Mouse (Mus musculus): ENCODE data around the gene Mllt3. TPM values are rescaled to one million over a fixed set of nuclear protein-coding genes. Genes with fewer than 3 reads are reported as not detected.

Mllt3 gene
- polyA plus RNA-seq, 1 experiment from 2014 or later: 72.4 TPM

DNA sequence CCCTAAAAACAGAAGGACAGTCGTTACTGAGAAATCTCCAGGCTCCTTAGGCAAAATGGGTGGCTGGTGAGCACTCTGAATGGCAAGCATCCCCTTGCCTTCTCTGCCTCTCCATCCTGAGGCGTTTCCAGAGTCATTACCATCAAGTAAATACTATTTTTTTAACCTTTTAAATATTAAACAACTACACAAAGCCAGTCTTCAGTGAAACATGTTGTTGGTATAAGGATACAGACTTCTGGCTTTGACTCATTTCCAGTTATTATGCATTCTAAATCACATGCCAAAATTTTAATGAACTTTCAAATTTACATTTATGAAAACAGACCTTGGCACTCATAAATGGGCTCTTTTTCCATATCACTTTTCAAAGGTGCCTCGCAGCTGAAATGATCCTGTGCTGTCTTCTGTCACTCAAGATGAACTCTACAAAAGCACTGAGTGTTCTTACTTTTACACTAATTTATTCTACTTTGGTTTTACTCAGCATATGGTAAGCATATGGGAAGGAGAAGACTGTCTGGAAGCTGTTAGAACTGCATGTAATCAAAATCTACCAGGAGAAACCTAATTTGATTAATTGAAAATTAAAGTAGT, 104.5 kb downstream of the Mllt3 start:
- H3K4me3 ChIP-seq (ENCODE audit: low read depth, low read length): no peak overlapping the region
- no peaks in the 10 kb centered on the region for H3K9me3 ChIP-seq (ENCODE audit: control insufficient read depth, low read length)
- no peak overlapping the region for H3K4me2 ChIP-seq (ENCODE audit: low read depth)
- no peaks in the 10 kb centered on the region for H3K27me3 ChIP-seq (ENCODE audit: control insufficient read depth, insufficient read depth, low read length)
- H3K4me1 ChIP-seq (ENCODE audit: control insufficient read depth, insufficient read depth, low read length): no peaks in the 10 kb centered on the region
- ATAC-seq (ENCODE audit: insufficient read depth, low FRiP score, low TSS enrichment) (no peak), DNase-seq (ENCODE audit: low spot score) (no peak)
- no peak overlapping the region for H3K9ac ChIP-seq (ENCODE audit: low read length)
- no peaks in the 10 kb centered on the region for H3K36me3 ChIP-seq (ENCODE audit: control insufficient read depth, insufficient read depth, low read length)
- no peak overlapping the region for H3K27ac ChIP-seq (ENCODE audit: low read depth, low read length)
- 68% methylated on average over 3 of the region's 3 CpGs for WGBS

DNA sequence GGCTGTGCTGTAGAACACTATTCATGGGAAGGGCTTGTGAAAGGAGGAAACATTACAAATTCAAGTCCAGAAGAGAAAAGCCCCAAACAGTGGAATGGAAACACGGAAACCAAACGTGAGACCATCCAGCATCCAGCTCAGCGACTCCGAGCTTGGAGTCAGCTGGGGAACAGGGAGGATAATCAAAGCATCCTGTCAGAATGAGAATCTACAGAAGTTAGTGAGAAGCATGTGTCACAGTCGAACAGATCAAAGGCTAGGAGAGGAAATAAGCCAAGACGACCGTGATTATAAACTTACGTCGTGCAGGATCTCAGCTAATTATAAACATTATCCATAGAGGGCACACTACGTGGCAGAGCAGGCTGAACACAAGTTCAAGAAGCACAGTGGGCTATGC, 105.8 kb downstream of the Mllt3 start:
- no peak for DNase-seq (ENCODE audit: low spot score)
- Histone ChIP-seq H3K4me2 (ENCODE audit: low read depth) (no peak overlapping the region), H3K9me3 (ENCODE audit: control insufficient read depth, low read length) (no peaks in the 10 kb centered on the region), H3K27ac (ENCODE audit: low read depth, low read length) (no peak overlapping the region), H3K4me3 (ENCODE audit: low read depth, low read length) (no peak overlapping the region), H3K9ac (ENCODE audit: low read length) (no peak overlapping the region), H3K4me1 (ENCODE audit: control insufficient read depth, insufficient read depth, low read length) (no peaks in the 10 kb centered on the region), H3K36me3 (ENCODE audit: control insufficient read depth, insufficient read depth, low read length) (no peaks in the 10 kb centered on the region), H3K27me3 (ENCODE audit: control insufficient read depth, insufficient read depth, low read length) (no peaks in the 10 kb centered on the region)
- 82% methylated on average over 10 of the region's 10 CpGs for WGBS
- no peak for ATAC-seq (ENCODE audit: insufficient read depth, low FRiP score, low TSS enrichment)

DNA sequence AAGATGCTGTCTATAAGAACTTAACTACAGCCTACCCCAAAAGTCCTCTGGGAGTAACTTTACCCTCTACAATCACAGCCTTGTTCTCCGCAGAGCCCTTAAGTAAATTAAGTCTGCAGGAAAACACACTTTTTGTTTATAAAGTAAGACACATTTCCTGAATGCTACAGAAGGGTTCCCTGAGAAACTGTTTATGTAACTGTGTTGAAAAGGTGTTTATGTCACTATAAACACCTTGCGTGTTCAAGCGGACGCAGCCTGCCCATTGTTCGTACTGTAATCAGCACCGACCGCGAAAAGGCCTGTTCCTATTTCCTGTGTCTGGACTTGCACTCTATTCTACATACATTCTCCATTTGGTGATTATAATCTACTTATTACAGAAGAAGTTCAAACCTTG, 112.5 kb downstream of the Mllt3 start:
- Histone ChIP-seq H3K27me3 (ENCODE audit: control insufficient read depth, insufficient read depth, low read length) (no peaks in the 10 kb centered on the region), H3K9ac (ENCODE audit: low read length) (no peak overlapping the region), H3K4me2 (ENCODE audit: low read depth) (no peak overlapping the region), H3K4me3 (ENCODE audit: low read depth, low read length) (no peak overlapping the region), H3K36me3 (ENCODE audit: control insufficient read depth, insufficient read depth, low read length) (no peaks in the 10 kb centered on the region), H3K27ac (ENCODE audit: low read depth, low read length) (no peak overlapping the region), H3K9me3 (ENCODE audit: control insufficient read depth, low read length) (no peaks in the 10 kb centered on the region), H3K4me1 (ENCODE audit: control insufficient read depth, insufficient read depth, low read length) (no peaks in the 10 kb centered on the region)
- ATAC-seq (ENCODE audit: insufficient read depth, low FRiP score, low TSS enrichment) (no peak), DNase-seq (ENCODE audit: low spot score) (no peak)
- WGBS: 83% methylated on average over 8 of the region's 8 CpGs

DNA sequence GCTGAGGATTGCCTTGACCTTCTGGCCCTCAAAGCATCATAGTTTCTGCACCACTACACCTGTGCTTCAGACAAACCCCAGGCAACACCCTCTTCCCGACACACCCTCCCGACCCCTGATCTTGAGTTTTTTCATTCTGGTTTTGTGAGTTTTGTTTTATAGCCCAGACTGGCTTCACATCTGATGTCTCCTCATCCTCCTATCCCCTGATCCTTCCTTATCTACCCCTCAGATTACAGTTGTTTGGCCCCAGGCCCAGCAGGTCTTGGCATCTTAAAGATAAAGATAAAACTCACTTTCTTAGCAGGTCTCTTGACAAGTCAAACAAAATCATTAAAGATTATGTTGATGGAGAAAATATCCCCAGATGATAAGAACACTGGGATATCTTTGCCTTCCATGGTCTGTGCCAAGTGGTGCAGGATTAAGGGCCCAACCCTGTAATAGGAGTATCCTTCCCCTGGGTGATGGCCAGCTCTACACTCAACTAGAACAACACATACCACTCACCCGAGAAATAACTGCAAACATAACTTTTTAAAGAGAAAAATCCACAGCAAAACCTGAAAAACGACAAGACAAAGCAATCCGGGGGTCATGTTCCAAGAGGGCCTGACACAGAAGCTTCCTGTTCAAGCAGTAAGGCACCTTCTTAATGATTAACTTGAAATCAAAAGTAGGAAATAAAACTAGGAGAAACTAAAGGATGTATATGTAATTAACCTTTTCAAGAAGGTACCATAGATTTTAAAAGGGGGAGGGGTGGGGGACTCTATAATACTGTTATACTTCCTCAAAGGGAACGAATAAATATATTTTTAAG, 121.8 kb downstream of the Mllt3 start:
- Histone ChIP-seq H3K27me3 (ENCODE audit: control insufficient read depth, insufficient read depth, low read length) (no peaks in the 10 kb centered on the region), H3K9me3 (ENCODE audit: control insufficient read depth, low read length) (no peaks in the 10 kb centered on the region), H3K4me2 (ENCODE audit: low read depth) (no peak overlapping the region), H3K4me1 (ENCODE audit: control insufficient read depth, insufficient read depth, low read length) (peaks cover 7% of the 10 kb centered on the region), H3K36me3 (ENCODE audit: control insufficient read depth, insufficient read depth, low read length) (no peaks in the 10 kb centered on the region), H3K4me3 (ENCODE audit: low read depth, low read length) (no peak overlapping the region), H3K9ac (ENCODE audit: low read length) (no peak overlapping the region), H3K27ac (ENCODE audit: low read depth, low read length) (no peak overlapping the region)
- DNase-seq (ENCODE audit: low spot score) (no peak), ATAC-seq (ENCODE audit: insufficient read depth, low FRiP score, low TSS enrichment) (no peak)
- WGBS: 72% methylated on average over 6 of the region's 6 CpGs

DNA sequence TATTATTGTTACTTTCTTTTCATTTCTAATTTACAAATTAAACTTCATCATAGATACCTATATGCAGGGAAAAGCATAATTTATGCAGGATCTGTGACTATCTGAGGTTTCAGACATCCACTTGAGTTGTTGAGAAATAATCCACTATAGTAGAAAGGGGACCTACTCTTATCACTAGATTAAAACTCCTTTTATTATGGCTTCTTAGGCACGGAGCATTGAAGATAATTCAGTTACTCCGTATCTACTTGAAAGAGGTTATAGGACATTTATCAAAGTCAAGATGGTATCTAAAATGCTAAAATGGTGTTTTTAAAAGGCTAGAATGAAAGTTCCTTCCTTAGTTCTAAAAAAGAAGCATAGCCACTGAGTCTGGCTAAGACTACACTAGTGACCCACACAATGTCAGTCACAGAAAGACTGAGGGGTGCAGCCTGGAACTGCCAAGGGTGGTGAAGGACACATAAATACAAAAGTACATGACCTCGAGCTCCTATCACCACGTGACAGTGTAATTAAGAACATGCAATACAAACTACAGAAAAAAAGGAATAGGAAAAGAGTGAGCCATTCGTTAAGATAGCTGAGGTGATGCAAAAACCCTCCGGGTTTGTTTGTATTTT, 127.9 kb downstream of the Mllt3 start:
- no peak overlapping the region for H3K9ac ChIP-seq (ENCODE audit: low read length)
- H3K27ac ChIP-seq (ENCODE audit: low read depth, low read length): no peak overlapping the region
- H3K27me3 ChIP-seq (ENCODE audit: control insufficient read depth, insufficient read depth, low read length): no peaks in the 10 kb centered on the region
- DNase-seq (ENCODE audit: low spot score): no peak
- no peaks in the 10 kb centered on the region for H3K4me1 ChIP-seq (ENCODE audit: control insufficient read depth, insufficient read depth, low read length)
- no peaks in the 10 kb centered on the region for H3K9me3 ChIP-seq (ENCODE audit: control insufficient read depth, low read length)
- WGBS: 86% methylated on average over 6 of the region's 6 CpGs
- no peak overlapping the region for H3K4me3 ChIP-seq (ENCODE audit: low read depth, low read length)
- no peak for ATAC-seq (ENCODE audit: insufficient read depth, low FRiP score, low TSS enrichment)
- no peak overlapping the region for H3K4me2 ChIP-seq (ENCODE audit: low read depth)
- no peaks in the 10 kb centered on the region for H3K36me3 ChIP-seq (ENCODE audit: control insufficient read depth, insufficient read depth, low read length)

DNA sequence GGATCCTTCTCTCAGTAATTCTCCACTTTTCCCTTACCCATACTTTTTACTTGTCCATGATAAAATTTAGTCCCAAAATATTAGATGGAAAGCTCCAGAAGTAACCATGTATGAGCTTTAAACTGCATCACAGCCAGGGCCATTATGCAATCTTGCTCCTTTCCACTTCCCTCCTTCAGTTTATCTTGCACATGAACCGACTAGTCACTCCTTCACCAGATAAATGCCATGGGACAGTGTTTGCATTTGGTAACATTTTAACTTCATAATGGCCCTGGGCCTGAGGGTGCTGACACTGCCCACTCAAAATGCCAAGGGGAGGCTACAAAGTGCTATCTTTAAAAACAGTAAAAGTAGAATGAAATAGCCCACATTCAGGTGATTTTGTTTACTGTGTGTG, 128.4 kb downstream of the Mllt3 start:
- H3K36me3 ChIP-seq (ENCODE audit: control insufficient read depth, insufficient read depth, low read length): no peaks in the 10 kb centered on the region
- H3K9me3 ChIP-seq (ENCODE audit: control insufficient read depth, low read length): no peaks in the 10 kb centered on the region
- no peaks in the 10 kb centered on the region for H3K27me3 ChIP-seq (ENCODE audit: control insufficient read depth, insufficient read depth, low read length)
- no peak for ATAC-seq (ENCODE audit: insufficient read depth, low FRiP score, low TSS enrichment)
- no peak for DNase-seq (ENCODE audit: low spot score)
- H3K4me1 ChIP-seq (ENCODE audit: control insufficient read depth, insufficient read depth, low read length): no peaks in the 10 kb centered on the region
- no peak overlapping the region for H3K4me3 ChIP-seq (ENCODE audit: low read depth, low read length)
- no peak overlapping the region for H3K4me2 ChIP-seq (ENCODE audit: low read depth)
- no peak overlapping the region for H3K9ac ChIP-seq (ENCODE audit: low read length)
- H3K27ac ChIP-seq (ENCODE audit: low read depth, low read length): no peak overlapping the region
- WGBS: 79% methylated on average over 1 of the region's 1 CpGs

DNA sequence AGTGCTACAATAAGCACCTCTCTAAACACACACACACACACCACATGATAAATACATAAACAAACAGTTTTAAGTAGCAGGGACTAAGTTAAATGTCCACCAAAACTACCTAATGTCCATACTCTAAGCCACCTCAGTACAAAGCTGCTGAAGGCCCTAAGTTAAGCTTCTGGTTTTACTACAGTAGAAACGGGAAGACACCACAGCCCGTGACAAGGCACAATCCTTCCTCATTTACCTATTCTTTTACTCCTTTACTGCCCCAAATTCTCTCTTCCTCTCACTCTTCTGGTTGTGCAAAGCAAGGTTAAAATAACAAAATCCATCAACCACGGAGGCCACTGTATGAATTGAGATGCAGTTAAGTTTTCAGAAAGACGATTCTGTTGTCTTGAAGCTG, 130.6 kb downstream of the Mllt3 start:
- Histone ChIP-seq H3K27ac (ENCODE audit: low read depth, low read length) (no peak overlapping the region), H3K36me3 (ENCODE audit: control insufficient read depth, insufficient read depth, low read length) (no peaks in the 10 kb centered on the region), H3K4me1 (ENCODE audit: control insufficient read depth, insufficient read depth, low read length) (no peaks in the 10 kb centered on the region), H3K9ac (ENCODE audit: low read length) (no peak overlapping the region), H3K9me3 (ENCODE audit: control insufficient read depth, low read length) (no peaks in the 10 kb centered on the region), H3K4me2 (ENCODE audit: low read depth) (no peak overlapping the region), H3K4me3 (ENCODE audit: low read depth, low read length) (no peak overlapping the region), H3K27me3 (ENCODE audit: control insufficient read depth, insufficient read depth, low read length) (no peaks in the 10 kb centered on the region)
- DNase-seq (ENCODE audit: low spot score) (no peak), ATAC-seq (ENCODE audit: insufficient read depth, low FRiP score, low TSS enrichment) (no peak)
- WGBS: 79% methylated on average over 4 of the region's 4 CpGs

DNA sequence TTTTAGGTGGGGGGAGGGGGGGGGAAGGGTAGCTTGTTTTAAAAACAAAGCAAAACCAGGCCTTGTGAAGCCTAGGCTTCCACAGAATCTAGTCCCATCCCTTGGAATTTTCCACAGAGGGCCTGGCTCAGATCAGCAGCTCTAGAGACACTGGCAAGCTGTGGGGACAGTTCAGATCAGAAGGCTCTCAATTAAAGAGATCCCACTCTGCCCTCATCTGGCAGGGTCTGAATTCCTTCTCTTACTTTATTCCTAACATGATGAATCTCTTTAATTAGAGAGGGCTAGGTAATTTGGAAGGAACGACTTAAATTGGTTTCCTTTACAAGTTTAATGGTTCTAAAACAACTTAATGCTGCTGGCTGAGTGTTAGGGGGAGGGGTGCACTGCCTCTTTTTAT, 132.0 kb downstream of the Mllt3 start:
- ATAC-seq (ENCODE audit: insufficient read depth, low FRiP score, low TSS enrichment): no peak
- no peaks in the 10 kb centered on the region for H3K27me3 ChIP-seq (ENCODE audit: control insufficient read depth, insufficient read depth, low read length)
- no peaks in the 10 kb centered on the region for H3K9me3 ChIP-seq (ENCODE audit: control insufficient read depth, low read length)
- H3K4me1 ChIP-seq (ENCODE audit: control insufficient read depth, insufficient read depth, low read length): no peaks in the 10 kb centered on the region
- H3K4me3 ChIP-seq (ENCODE audit: low read depth, low read length): no peak overlapping the region
- no peak overlapping the region for H3K9ac ChIP-seq (ENCODE audit: low read length)
- 14% methylated on average over 1 of the region's 1 CpGs for WGBS
- no peak for DNase-seq (ENCODE audit: low spot score)
- no peaks in the 10 kb centered on the region for H3K36me3 ChIP-seq (ENCODE audit: control insufficient read depth, insufficient read depth, low read length)
- no peak overlapping the region for H3K27ac ChIP-seq (ENCODE audit: low read depth, low read length)
- no peak overlapping the region for H3K4me2 ChIP-seq (ENCODE audit: low read depth)

DNA sequence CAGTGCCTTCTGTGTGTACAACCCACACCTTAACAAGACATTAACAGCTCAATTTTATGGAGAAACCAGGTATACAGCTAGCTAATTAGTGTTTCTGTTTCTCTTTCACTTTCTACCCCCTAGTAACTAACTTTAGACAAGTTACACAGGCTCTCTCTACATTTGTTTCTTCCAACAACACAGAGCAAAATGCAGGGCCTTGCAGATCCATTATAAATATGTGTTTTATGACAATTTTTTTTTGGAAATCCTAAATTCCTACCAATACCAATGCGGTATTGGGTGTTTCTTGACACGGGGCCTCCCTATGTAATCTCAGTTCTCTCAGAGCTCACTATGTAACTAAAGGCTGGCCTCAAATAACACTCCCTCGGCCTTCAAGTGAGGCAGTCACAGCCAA, 139.7 kb downstream of the Mllt3 start:
- H3K4me2 ChIP-seq (ENCODE audit: low read depth): no peak overlapping the region
- H3K4me1 ChIP-seq (ENCODE audit: control insufficient read depth, insufficient read depth, low read length): peaks cover 5% of the 10 kb centered on the region; the same call in 1 of the 2 replicates
- H3K27ac ChIP-seq (ENCODE audit: low read depth, low read length): no peak overlapping the region
- H3K27me3 ChIP-seq (ENCODE audit: control insufficient read depth, insufficient read depth, low read length): no peaks in the 10 kb centered on the region
- no peak overlapping the region for H3K4me3 ChIP-seq (ENCODE audit: low read depth, low read length)
- no peaks in the 10 kb centered on the region for H3K9me3 ChIP-seq (ENCODE audit: control insufficient read depth, low read length)
- 93% methylated on average over 3 of the region's 3 CpGs for WGBS
- no peaks in the 10 kb centered on the region for H3K36me3 ChIP-seq (ENCODE audit: control insufficient read depth, insufficient read depth, low read length)
- no peak overlapping the region for H3K9ac ChIP-seq (ENCODE audit: low read length)
- no peak for ATAC-seq (ENCODE audit: insufficient read depth, low FRiP score, low TSS enrichment)
- DNase-seq (ENCODE audit: low spot score): no peak

Data from neural tube, embryonic 11.5 days (tissue).